Mouse (Mus musculus): ENCODE data around the gene Cux2. TPM values are rescaled to one million over a fixed set of nuclear protein-coding genes. Genes with fewer than 3 reads are reported as not detected.

The Cux2 gene
- total RNA-seq, 2 experiments from 2014 or later, result 0.17 TPM; not detected in 1

DNA sequence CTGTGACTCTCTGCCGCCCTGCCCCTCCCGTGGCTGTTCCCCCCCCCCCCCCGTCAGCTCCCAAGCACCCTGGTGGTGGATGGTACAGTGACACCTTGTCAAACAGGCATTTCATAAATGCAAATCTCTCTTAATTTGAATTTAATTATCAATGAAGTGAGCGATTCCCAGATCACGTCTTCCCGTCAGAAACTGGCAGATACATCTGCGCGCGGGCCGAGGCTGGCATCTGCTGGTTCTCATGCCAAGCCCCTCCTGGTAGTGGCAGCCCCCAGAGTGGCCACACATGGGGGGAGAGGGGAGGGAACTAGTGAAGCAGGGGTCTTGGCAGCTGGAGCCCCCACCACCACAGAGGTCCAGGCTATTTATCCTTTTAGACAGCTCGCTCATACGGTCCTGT is 73.6 kb downstream of the Cux2 start:
- no peak for ATAC-seq (replicated peaks; ENCODE audit: low FRiP score, poor library complexity, severe bottlenecking)

GRCm38 (mm10) chr5:121973541-121973940 is 76.4 kb downstream of the Cux2 start:
- ATAC-seq (replicated peaks; ENCODE audit: low FRiP score, poor library complexity, severe bottlenecking), result no peak

DNA sequence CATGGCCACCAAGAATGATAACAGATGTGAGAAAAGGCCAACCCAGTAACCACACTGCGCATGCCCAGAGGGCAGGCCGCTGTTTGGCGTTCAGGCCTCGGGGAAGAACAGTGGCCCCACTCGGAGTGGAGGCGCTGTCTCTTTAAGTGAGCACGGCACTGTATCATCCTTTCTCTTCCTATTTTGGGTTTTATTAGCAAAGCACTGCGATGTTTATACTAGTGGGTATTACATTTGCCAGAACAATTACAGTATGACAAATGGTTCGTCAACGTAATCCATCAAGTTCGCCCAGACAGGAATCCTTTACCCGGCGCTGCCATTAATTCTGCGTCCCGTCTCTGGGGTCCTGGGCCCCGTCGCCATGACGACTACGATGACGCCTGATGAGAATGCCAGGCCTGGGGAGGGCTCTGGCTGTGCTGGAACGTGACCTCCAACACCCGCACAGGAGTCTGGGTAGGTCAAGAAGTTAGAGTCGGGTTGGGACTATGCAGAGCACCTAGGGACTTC is 77.2 kb downstream of the Cux2 start:
- no peak for ATAC-seq (replicated peaks; ENCODE audit: low FRiP score, poor library complexity, severe bottlenecking)

DNA sequence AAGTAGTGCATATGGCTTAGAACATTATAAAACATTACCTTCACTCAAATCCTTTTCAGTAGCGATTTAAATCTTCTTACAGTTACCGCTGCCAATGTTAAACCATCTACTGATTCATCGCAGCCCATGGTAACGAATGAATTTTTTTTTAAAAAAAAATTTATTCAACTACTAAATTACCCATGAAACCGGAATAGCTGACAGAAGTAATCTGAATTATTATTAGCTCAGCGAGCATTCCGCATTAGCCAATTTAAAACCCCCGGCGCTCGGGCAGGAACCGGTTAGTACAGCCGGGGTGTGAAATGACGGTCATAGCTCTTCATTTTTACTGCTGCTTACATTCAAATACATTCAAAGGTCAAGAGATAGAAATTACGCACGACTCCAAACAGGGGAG is 80.9 kb downstream of the Cux2 start:
- ATAC-seq (replicated peaks; ENCODE audit: low FRiP score, poor library complexity, severe bottlenecking), result no peak

GRCm38 (mm10) chr5:121968416-121968815 is 81.5 kb downstream of the Cux2 start:
- no peak for ATAC-seq (replicated peaks; ENCODE audit: low FRiP score, poor library complexity, severe bottlenecking)

DNA sequence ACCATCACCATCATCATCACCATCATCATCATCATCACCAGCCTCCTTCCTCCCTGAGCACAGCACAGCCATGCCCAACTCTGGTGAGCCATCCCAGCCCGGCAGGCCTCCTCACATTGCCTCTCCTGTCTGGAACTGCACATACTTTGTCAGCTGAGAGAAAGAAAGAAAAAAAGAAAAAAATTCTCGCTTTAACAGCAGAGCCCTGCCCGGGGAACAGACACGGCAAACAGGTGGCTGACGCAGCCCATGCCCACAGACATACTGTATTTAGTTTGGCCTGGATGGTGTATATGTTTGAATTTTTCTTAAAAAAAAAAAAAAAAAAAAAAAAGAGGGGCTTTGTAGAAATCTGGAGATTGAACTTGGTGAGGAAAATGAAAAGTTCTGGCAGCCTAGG is 82.4 kb downstream of the Cux2 start:
- ATAC-seq (replicated peaks; ENCODE audit: low FRiP score, poor library complexity, severe bottlenecking), result no peak

- ATAC-seq (replicated peaks; ENCODE audit: low FRiP score, poor library complexity, severe bottlenecking), result no peak
These were observed 83.0 kb downstream of the Cux2 start for GRCm38 (mm10) chr5:121966940-121967339.

DNA sequence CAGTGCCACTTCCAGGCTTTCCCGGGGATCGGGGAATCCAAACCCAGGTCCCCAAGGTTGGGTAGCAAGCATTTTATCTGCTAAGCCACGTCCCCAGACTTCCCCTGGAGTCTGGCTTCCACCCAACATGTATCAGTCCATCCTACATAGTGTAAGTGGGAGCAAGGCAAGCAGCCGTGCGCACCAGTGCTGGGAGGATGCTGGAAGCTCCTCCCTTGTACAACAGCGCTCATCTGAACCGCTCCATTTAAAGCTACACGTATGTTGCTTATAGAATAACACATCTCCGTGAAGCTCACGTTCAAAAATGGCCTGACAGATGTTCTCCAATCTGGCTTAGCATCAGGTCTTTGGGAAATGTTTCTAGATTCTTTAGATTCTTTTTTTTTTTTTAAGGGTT is 86.9 kb downstream of the Cux2 start:
- ATAC-seq (replicated peaks; ENCODE audit: low FRiP score, poor library complexity, severe bottlenecking), result no peak

DNA sequence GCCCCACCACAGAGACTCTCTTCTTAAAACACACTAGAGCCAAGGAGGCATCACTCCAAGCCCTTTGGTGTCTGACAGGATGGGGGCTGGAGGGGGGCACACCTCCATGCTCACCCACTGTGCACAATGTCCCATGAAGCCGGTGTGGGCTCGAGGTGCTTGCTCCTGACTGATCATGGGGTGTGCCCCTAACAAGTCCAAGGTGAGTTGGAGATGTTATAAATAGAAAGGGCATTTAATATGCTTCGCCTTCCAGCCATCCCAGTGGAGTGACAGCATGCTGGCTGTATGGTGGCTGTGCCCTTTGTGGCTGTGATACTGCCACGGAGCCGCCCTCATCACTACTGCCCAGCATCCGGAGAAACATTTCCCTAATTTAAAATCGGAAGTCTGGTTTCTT is 87.5 kb downstream of the Cux2 start:
- no peak for ATAC-seq (replicated peaks; ENCODE audit: low FRiP score, poor library complexity, severe bottlenecking)

GRCm38 (mm10) chr5:121961256-121961655 is 88.6 kb downstream of the Cux2 start:
- no peak for ATAC-seq (replicated peaks; ENCODE audit: low FRiP score, poor library complexity, severe bottlenecking)

GRCm38 (mm10) chr5:121959688-121960087 is 90.2 kb downstream of the Cux2 start:
- no peak for ATAC-seq (replicated peaks; ENCODE audit: low FRiP score, poor library complexity, severe bottlenecking)

- no peak for ATAC-seq (replicated peaks; ENCODE audit: low FRiP score, poor library complexity, severe bottlenecking)
These were observed 91.4 kb downstream of the Cux2 start for GRCm38 (mm10) chr5:121958551-121958950.

DNA sequence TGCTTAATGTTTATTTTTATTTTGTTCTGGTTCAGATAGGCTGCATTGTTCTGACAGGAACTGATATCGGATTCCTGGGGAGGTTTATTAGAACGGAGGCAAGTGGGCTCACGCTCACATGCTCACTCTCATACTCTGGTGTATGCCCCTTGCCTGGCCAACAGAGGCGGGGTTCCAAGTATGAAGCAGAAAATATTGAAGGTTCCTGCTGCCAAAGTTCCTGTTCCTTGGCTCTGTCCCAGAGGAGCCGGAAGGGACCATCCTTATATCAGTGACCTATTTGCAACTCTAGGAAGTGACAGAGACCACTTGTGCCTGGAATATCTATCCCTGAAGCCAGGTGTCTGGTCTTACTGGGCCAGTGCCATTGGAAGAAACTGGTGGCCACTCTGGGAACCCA is 94.1 kb downstream of the Cux2 start:
- ATAC-seq (replicated peaks; ENCODE audit: low FRiP score, poor library complexity, severe bottlenecking), result no peak

DNA sequence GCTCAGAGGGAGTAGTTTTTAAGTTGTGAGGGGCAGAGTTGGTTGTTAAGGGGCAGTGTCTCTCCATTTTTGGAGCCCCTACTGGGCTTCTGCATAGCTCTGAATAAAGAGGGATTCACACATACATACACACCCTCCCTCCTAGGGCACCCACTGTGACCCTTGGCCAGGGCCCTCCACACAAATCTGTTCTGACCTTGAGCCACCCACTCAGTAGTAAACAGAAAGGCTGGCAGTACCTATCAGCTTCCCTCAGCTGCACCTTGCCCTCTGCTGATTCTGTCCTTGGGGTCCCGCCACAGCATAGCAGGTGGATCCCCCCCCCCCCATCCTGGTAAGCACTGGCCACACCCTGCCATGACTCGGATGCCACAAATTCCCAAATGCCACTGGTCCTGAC is 99.7 kb downstream of the Cux2 start:
- ATAC-seq (replicated peaks; ENCODE audit: low FRiP score, poor library complexity, severe bottlenecking), result no peak

GRCm38 (mm10) chr5:121949050-121949443 is 100.9 kb downstream of the Cux2 start:
- no peak for ATAC-seq (replicated peaks; ENCODE audit: low FRiP score, poor library complexity, severe bottlenecking)

GRCm38 (mm10) chr5:121948302-121949049 is 101.4 kb downstream of the Cux2 start:
- ATAC-seq (replicated peaks; ENCODE audit: low FRiP score, poor library complexity, severe bottlenecking), result no peak

DNA sequence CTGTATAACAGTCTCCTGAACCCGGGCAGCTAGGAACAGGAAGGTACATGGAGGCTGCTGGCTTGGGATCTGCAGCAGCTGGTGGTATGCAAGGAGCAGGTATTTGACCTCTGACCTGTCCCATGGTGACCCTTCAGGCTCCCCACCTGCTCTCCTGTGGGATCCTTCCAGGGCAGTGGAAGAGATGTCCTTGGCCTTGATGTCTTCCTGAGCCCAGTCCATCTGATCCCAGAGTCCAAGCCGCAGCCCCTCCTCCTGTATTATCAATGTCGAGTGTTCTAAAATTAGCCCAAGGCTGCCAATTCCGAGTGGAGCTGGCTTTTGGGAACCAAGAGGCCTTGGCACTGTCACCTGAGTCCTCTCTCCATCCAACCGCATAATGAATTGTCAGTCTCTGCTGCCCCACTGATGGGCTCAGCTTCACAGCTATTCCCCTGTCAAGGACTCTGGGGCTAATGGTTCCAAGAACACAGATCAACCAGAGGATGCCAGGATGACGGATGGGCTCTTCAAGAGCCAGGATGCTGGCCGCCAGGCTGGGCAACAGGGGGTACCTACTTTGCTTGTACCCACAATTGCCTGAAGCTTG is 103.2 kb downstream of the Cux2 start:
- ATAC-seq (replicated peaks; ENCODE audit: low FRiP score, poor library complexity, severe bottlenecking), result no peak

DNA sequence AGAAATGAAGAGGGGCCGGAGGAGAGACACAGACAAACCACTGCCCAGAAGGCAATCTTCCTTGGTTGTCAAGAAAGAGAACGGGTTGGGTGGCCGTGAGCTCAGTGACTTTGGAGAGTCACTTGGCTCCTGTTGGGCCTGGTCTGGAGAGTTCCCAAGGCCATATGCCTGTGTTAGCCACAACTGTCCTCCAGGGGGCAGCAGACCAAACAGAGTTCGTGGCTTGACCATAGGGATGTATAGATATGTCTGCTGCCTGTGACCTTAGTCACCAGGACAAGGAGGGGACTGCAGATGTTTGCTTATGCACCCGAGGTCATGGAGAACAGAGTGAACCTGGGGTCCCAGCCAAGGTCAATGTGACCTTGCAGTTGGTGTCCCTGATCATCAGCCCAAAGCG is 104.1 kb downstream of the Cux2 start:
- no peak; the same call in 1 of the 2 replicates for ATAC-seq (replicated peaks; ENCODE audit: low FRiP score, poor library complexity, severe bottlenecking)

GRCm38 (mm10) chr5:121944021-121944790 is 105.7 kb downstream of the Cux2 start:
- no peak for ATAC-seq (replicated peaks; ENCODE audit: low FRiP score, poor library complexity, severe bottlenecking)

- ATAC-seq (replicated peaks; ENCODE audit: low FRiP score, poor library complexity, severe bottlenecking), result peak; percentile 42
These were observed 106.4 kb downstream of the Cux2 start for GRCm38 (mm10) chr5:121943472-121943871.

Measured in erythroblast, adult 5-6 weeks (primary cell).